Mouse (Mus musculus): Measurements from ENCODE around the gene Ccdc136.
A peak's percentile ranks its signal among the peaks of the same experiment; 100 is the strongest.

Ccdc136 gene

GRCm38 (mm10) chr6:29391802-29392201 lies 4.3 kb upstream of the Ccdc136 start:
- DNase-seq (ENCODE audit: low read depth, low spot score): no peak

GRCm38 (mm10) chr6:29394286-29394685 lies 1.8 kb upstream of the Ccdc136 start:
- DNase-seq (ENCODE audit: low read depth, low spot score): no peak

- no peak for DNase-seq (ENCODE audit: low read depth, low spot score)
Measured at GRCm38 (mm10) chr6:29396714-29397540, 818 bp downstream of the Ccdc136 start.

GRCm38 (mm10) chr6:29397575-29397974 lies 1.5 kb downstream of the Ccdc136 start:
- DNase-seq (ENCODE audit: low read depth, low spot score): no peak

- no peak for DNase-seq (ENCODE audit: low read depth, low spot score)
Measured at GRCm38 (mm10) chr6:29399851-29400250, 3.7 kb downstream of the Ccdc136 start.

GRCm38 (mm10) chr6:29402693-29403342 lies 6.7 kb downstream of the Ccdc136 start:
- peak; percentile 45 for DNase-seq (ENCODE audit: low read depth, low spot score)

GRCm38 (mm10) chr6:29406412-29406811 lies 10.3 kb downstream of the Ccdc136 start:
- no peak for DNase-seq (ENCODE audit: low read depth, low spot score)

- DNase-seq (ENCODE audit: low read depth, low spot score): peak; percentile 52
Measured at GRCm38 (mm10) chr6:29415446-29415845, 19.3 kb downstream of the Ccdc136 start.

- no peak for DNase-seq (ENCODE audit: low read depth, low spot score)
Measured at GRCm38 (mm10) chr6:29420596-29420995, 24.5 kb downstream of the Ccdc136 start.

- DNase-seq (ENCODE audit: low read depth, low spot score): no peak
Measured at GRCm38 (mm10) chr6:29425118-29425517, 29.0 kb downstream of the Ccdc136 start.

GRCm38 (mm10) chr6:29426331-29426730 lies 30.2 kb downstream of the Ccdc136 start:
- DNase-seq (ENCODE audit: low read depth, low spot score): no peak

- DNase-seq (ENCODE audit: low read depth, low spot score): no peak
Measured at GRCm38 (mm10) chr6:29428171-29428570, 32.1 kb downstream of the Ccdc136 start.

GRCm38 (mm10) chr6:29430681-29431420 lies 34.7 kb downstream of the Ccdc136 start:
- DNase-seq (ENCODE audit: low read depth, low spot score): no peak

GRCm38 (mm10) chr6:29431473-29431872 lies 35.4 kb downstream of the Ccdc136 start:
- DNase-seq (ENCODE audit: low read depth, low spot score): no peak

- DNase-seq (ENCODE audit: low read depth, low spot score): no peak
Measured at GRCm38 (mm10) chr6:29432156-29432555, 36.0 kb downstream of the Ccdc136 start.

- DNase-seq (ENCODE audit: low read depth, low spot score): no peak
Measured at GRCm38 (mm10) chr6:29432676-29433037, 36.5 kb downstream of the Ccdc136 start.

GRCm38 (mm10) chr6:29433038-29433803 lies 37.1 kb downstream of the Ccdc136 start, which contains the start of gene Flnc:
Gene Flnc (plus strand): TSS chr6:29433256.
- DNase-seq (ENCODE audit: low read depth, low spot score): peak; percentile 33

GRCm38 (mm10) chr6:29433804-29434795 lies 38.0 kb downstream of the Ccdc136 start:
- DNase-seq (ENCODE audit: low read depth, low spot score): no peak

- DNase-seq (ENCODE audit: low read depth, low spot score): no peak
Measured at GRCm38 (mm10) chr6:29434911-29435691, 39.0 kb downstream of the Ccdc136 start.
